Mouse (Mus musculus): ENCODE results near the gene Myo10.

DNA sequence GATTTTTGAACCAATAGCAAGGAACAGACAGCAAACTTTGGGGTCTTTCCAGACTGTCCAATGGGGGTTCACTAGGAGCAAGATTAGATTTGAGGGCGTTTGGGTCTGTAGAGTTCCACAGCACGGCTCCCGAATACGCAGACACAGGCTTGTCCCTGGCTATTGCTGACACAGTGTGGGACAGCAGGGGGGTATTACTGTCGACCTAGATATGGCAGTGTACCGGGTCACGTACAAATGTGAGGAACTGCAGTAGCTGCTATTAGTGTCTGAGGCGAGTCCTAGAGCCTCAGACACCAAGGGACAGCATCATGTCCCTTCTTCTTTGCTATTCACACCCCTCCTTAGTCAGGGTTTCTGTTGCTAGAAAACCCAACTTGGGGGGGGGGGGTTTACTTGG, 165.6 kb downstream of the Myo10 start:
- no peak for TF ChIP-seq CTCF (conservative IDR thresholded peaks at IDR 0.05; ENCODE audit: insufficient read depth, insufficient read length, low read depth, low read length)
- TF ChIP-seq POLR2A (IDR thresholded peaks at IDR 0.05; ENCODE audit: low read depth, low read length): no peak

All from kidney, adult 2 months (tissue).